ENCODE assay signal across 7 mouse cellular contexts in genomic region chr13:68173456-68173855, GRCm38 (mm10).
DNase-seq lines count a peak whose midpoint lies in the region; TF ChIP-seq lines count a peak whose summit lies in the region.
"Not testable (repeated sequence)": the region's sequence is repeated elsewhere in the genome, so short reads cannot be mapped to it uniquely, and the experiment has no call there.

No protein-coding gene starts in this region.

- H3K27ac ChIP-seq in layer of hippocampus, adult 2 months = not testable (repeated sequence)

- intact Hi-C loops in left cerebral cortex, postnatal 25 days (cut with DNase I) = not testable (repeated sequence)

- DNase-seq in 416B (ENCODE audit: low read depth) = peak; percentile 1
- peak; percentile 42 for DNase-seq in adrenal gland, adult 2 months
- DNase-seq in adrenal gland, postnatal 14 days = peak; percentile 13
- peak; percentile 48 for DNase-seq in heart, adult 11 months
- DNase-seq in layer of hippocampus, adult 2 months (ENCODE audit: low spot score in 2 of 2) = peak; percentile 3 to 9
- DNase-seq in layer of hippocampus, adult 9-11 months = peak; percentile 47
- peak; percentile 1 for DNase-seq in left cerebral cortex, postnatal 25 days (ENCODE audit: low spot score in 2 of 2)

- TF ChIP-seq CTCF in layer of hippocampus, adult 2 months (conservative IDR thresholded peaks at IDR 0.05) = not testable (repeated sequence)

- H3K4me3 ChIP-seq in layer of hippocampus, adult 2 months = not testable (repeated sequence)
